Mouse (Mus musculus) E14TG2a.4 (cell line): ENCODE measurements around the gene Ebf1.

Experiments used
- H3K27me3 ChIP-seq: 2 replicates; pipeline ENCODE4 v1.6.1; 2014; ENCODE audit warnings: low read length, control low read depth; ENCODE audit not compliant: insufficient read depth
- H3K36me3 ChIP-seq: 2 replicates; pipeline ENCODE4 v1.6.1; 2014; ENCODE audit warnings: low read length, control low read depth; ENCODE audit not compliant: insufficient read depth
- H3K4me1 ChIP-seq: replicated peaks from 2 replicates; pipeline ENCODE4 v1.6.1; 2014; ENCODE audit warnings: low read depth, low read length, control low read depth
- H3K4me3 ChIP-seq: replicated peaks from 2 replicates; pipeline ENCODE4 v1.5.1; 2014; ENCODE audit warnings: mild to moderate bottlenecking, low read length
- H3K9me3 ChIP-seq: 2 replicates; pipeline ENCODE4 v1.6.1; 2014; ENCODE audit warnings: low read length, control low read depth
- CTCF ChIP-seq: conservative IDR thresholded peaks from 2 replicates; pipeline ENCODE4 v1.5.1; 2014; ENCODE audit warnings: low read length
- NANOG ChIP-seq: IDR thresholded peaks from 2 replicates; pipeline ENCODE4 v1.6.1; 2014; ENCODE audit warnings: borderline replicate concordance, low read length, mixed read lengths
- POU5F1 ChIP-seq: IDR thresholded peaks from 2 replicates; pipeline ENCODE4 v1.6.1; 2014; ENCODE audit warnings: low read length, borderline replicate concordance

Gene Ebf1

DNA sequence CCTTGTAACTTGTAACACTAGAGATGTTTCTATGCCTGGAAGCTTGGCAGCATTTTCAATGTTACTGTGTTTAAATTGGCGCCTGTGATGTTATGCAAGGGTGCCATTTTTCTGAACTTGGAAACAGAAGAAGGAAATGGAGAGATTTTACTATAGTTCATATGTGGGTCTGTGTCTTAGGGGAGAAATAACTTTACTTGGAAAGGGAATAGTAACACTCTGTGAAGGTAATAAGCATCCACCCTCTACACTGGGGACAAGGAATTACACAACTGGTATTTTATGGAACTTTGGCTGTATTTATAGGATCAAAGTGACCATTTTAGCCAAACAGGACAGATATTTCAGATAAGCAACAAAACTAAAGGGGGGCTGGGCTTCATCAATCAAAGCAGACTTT is 278.8 kb downstream of the Ebf1 start:
- peaks cover 4% of the 10 kb centered on the region for H3K4me1 ChIP-seq
- TF ChIP-seq CTCF (no peak), NANOG (no peak), POU5F1 (no peak)
- H3K27me3 ChIP-seq, result no peaks in the 10 kb centered on the region
- no peaks in the 10 kb centered on the region for H3K9me3 ChIP-seq
- no peak overlapping the region for H3K4me3 ChIP-seq
- H3K36me3 ChIP-seq, result no peaks in the 10 kb centered on the region

DNA sequence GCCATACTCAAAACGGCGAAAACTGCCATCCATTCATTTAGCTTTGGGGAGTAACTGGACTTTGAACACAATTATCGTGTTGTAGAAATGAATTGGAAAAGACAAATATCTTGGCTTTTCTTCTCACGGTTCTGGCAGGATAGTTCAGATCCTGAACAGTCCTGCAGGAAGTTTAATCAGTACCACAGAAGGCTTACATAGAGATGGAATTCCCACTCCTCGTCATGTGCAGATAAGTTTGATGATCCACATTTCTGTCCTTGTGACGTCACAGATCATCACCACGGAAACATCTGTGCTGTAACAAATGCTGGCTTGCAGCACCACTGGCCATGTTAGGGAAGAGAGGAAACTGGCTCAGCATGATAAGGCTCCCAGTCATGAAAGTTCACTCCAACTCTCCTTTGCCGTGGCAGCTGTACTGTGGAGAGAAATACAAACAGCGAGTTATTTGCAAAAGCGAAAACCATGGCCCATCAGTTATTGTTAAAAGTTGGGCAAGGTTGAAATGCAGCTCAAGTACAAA is 280.1 kb downstream of the Ebf1 start:
- H3K4me3 ChIP-seq, result no peak overlapping the region
- no peaks in the 10 kb centered on the region for H3K27me3 ChIP-seq
- no peaks in the 10 kb centered on the region for H3K9me3 ChIP-seq
- no peak for TF ChIP-seq POU5F1
- no peak for TF ChIP-seq CTCF
- TF ChIP-seq NANOG, result no peak
- no peaks in the 10 kb centered on the region for H3K36me3 ChIP-seq
- peaks cover 4% of the 10 kb centered on the region for H3K4me1 ChIP-seq

DNA sequence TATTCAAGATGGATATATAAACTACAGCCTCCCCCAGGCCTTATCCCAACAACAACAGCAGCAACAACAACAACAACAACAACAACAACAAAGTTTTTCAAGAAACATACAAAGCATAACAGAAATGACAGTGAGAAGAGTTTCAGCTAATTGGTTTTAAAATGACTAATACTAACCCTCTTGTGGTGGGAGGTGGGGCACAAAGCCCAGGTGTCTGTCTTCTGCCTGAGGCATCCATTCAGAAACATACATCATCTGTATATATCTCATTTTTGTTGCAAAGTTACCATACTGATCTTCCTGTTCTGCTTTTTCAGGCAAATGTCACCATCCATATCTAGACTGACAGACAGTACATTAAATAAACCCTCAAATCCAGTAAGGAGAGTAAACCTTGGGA is 282.4 kb downstream of the Ebf1 start:
- H3K4me1 ChIP-seq, result no peaks in the 10 kb centered on the region
- no peaks in the 10 kb centered on the region for H3K9me3 ChIP-seq
- H3K4me3 ChIP-seq, result no peak overlapping the region
- TF ChIP-seq NANOG (no peak), CTCF (no peak), POU5F1 (no peak)
- H3K36me3 ChIP-seq, result no peaks in the 10 kb centered on the region
- H3K27me3 ChIP-seq, result no peaks in the 10 kb centered on the region

DNA sequence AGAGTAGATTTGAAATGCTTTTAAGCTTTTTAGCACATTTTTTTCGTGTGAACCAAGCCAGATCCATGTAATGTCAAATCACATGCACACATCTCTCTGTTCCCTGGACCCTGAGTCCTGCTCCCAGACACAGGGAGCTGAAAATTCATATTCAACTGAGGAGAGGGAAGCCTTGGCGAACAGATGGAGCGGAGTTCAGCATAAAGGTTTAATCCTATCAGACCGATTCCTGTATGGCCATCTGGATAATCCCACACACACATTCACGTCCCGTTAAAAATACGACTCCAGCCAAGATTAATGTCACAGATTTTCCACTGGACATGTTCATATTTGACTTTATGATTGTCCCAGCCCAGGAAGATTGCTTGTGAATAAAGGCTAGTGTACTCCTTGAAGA is 282.8 kb downstream of the Ebf1 start:
- no peaks in the 10 kb centered on the region for H3K4me1 ChIP-seq
- H3K36me3 ChIP-seq, result no peaks in the 10 kb centered on the region
- TF ChIP-seq POU5F1 (no peak), CTCF (no peak), NANOG (no peak)
- no peaks in the 10 kb centered on the region for H3K9me3 ChIP-seq
- H3K27me3 ChIP-seq, result no peaks in the 10 kb centered on the region
- no peak overlapping the region for H3K4me3 ChIP-seq

DNA sequence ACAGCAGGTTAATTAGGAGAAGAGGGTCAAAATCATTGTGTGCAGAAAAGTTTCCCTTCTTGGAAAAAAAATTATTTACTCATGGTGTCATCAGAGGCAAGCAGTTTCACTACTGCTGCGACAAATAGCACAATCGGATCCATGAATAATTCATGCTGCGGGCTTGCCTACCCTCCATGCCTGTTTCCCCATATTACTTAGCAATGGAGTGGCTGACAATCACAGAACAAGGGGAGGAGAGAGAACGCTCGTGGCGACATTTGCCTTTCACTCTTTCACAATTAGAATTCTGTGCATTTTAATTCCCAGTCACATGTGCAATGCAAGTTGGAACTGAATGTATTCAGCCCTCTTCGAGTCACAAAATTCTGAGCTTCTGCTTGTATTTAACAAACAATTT is 283.4 kb downstream of the Ebf1 start:
- no peaks in the 10 kb centered on the region for H3K9me3 ChIP-seq
- TF ChIP-seq CTCF, result no peak
- TF ChIP-seq NANOG, result no peak
- no peak for TF ChIP-seq POU5F1
- no peak overlapping the region for H3K4me3 ChIP-seq
- no peaks in the 10 kb centered on the region for H3K36me3 ChIP-seq
- H3K4me1 ChIP-seq, result no peaks in the 10 kb centered on the region
- H3K27me3 ChIP-seq, result no peaks in the 10 kb centered on the region

DNA sequence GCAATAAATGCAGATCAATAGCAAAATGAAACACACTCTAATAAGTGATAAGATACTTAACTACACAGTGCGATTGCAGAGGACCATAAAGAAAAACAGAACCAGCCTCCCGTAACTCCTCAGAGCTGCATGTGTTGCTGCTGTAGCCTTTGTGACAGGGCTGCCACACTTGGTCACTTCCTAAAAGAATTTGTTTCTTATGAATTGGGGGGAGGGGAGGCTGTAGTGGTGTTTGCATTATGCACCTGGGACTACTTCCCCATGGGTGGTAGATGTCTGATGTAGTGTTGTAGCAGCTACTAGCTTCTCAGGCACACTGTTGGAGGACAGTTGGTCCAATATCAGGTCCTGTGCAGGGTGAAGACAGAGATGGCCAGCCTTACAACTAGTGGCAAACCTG is 284.6 kb downstream of the Ebf1 start:
- TF ChIP-seq CTCF (no peak), POU5F1 (no peak), NANOG (no peak)
- Histone ChIP-seq H3K4me1 (no peaks in the 10 kb centered on the region), H3K4me3 (no peak overlapping the region), H3K9me3 (no peaks in the 10 kb centered on the region), H3K27me3 (no peaks in the 10 kb centered on the region), H3K36me3 (no peaks in the 10 kb centered on the region)

DNA sequence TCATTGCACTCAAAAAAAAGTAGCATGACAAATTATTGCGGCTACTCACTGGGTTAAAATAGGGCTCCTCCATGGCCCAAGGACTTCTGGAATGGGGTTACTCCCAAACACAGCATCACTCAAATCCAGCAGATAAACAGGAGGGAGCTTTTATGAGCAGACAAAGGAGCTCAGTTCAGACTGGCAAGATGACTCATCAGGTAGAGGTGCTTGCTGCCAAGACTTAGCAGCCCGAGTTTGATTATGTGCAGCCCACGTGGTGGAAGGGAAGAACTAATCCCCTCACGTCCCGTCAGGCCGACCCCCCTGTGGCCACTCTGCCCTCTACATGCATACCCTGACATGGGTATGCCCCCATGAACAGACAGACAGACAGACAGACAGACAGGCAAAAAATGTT is 285.0 kb downstream of the Ebf1 start:
- Histone ChIP-seq H3K4me1 (no peaks in the 10 kb centered on the region), H3K36me3 (no peaks in the 10 kb centered on the region), H3K27me3 (no peaks in the 10 kb centered on the region), H3K9me3 (no peaks in the 10 kb centered on the region), H3K4me3 (no peak overlapping the region)
- TF ChIP-seq CTCF, result no peak

DNA sequence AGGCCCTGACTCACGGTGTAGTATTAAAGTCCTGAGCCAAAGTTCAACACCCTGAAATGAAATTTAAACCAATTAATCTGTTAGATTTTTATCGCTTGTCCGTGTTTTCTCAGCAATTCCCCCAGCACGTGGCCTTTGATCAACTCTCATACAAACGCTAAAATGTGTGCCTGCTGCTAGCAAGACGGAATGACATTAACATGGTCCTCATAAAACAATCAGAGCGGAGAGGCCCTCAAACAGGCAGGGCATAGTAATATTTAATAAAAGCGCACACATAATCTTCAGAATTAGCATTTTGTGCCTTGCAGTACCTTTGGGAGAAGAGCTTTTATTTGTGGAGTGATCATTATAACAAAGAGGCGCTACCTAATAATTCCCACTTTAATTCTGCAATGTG is 287.0 kb downstream of the Ebf1 start:
- H3K4me1 ChIP-seq, result no peaks in the 10 kb centered on the region
- TF ChIP-seq CTCF, result no peak
- no peak for TF ChIP-seq NANOG
- TF ChIP-seq POU5F1, result no peak
- H3K36me3 ChIP-seq, result no peaks in the 10 kb centered on the region
- no peaks in the 10 kb centered on the region for H3K27me3 ChIP-seq
- no peaks in the 10 kb centered on the region for H3K9me3 ChIP-seq
- no peak overlapping the region for H3K4me3 ChIP-seq

DNA sequence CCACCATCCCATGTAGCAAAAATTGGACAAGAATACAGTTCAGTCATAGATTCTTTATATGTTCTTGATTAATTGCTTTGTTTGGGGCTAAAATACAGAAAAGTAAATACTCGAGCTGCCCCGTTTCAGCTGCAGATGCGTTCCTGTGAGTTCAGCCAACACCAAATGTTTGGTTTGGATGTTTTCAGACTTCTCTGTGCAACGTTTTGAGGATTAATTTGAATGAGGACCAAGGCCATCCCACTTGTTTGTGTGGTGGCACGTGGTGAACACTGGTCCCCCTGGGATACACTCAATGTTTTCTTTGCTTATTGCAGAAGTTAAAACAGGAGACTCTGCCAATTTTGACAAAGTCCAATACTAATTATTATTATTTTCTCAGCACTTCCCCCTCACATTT is 289.3 kb downstream of the Ebf1 start:
- no peaks in the 10 kb centered on the region for H3K27me3 ChIP-seq
- no peaks in the 10 kb centered on the region for H3K4me1 ChIP-seq
- H3K4me3 ChIP-seq, result no peak overlapping the region
- no peaks in the 10 kb centered on the region for H3K36me3 ChIP-seq
- TF ChIP-seq NANOG (no peak), CTCF (no peak), POU5F1 (no peak)
- no peaks in the 10 kb centered on the region for H3K9me3 ChIP-seq
